Mouse (Mus musculus) kidney, adult 2 months (tissue): ENCODE data around the gene Sftpa1.

Experiments used
- CTCF ChIP-seq: fragments of 200-500 bp; conservative IDR thresholded peaks from 2 replicates; pipeline ENCODE4 v1.5.1; 2011; ENCODE audit warnings: low read depth, mild to moderate bottlenecking, control low read depth, low read length, moderate library complexity, mixed read lengths; ENCODE audit not compliant: insufficient read depth, insufficient read length
- POLR2A ChIP-seq: fragments of 200-500 bp; IDR thresholded peaks from one replicate; pipeline ENCODE4 v1.6.1; 2011; ENCODE audit warnings: low read depth, low read length, control low read depth

DNA sequence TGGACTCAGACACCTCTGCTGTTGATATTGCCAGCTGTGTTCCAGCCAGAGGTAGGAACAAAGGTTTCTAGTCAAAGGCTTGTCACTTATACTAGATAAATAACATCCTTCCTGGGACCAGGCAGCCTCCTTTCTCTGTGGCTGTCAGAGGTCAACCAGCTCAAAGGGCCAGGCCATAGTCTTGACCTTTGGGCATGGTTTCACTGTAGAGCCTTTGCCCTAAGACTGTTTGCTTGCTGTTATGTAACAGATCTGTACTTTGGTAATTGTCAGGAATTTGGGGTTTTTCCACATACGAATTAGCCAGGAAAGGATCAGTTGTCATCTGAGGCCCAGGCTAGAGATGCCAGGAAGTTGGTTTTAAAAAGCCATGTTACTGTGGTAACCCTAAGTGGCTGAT is 29.2 kb downstream of the Sftpa1 start:
- TF ChIP-seq POLR2A (no peak), CTCF (no peak)
